Mouse (Mus musculus): ENCODE measurements at regions not wholly inside any gene's neighbourhood (a gene's known extent, or its start where the extent isn't known, plus 50 kb on each side); places are given as distances from the start of the nearest gene placed in this dataset.
"Not testable (repeated sequence)": the region's sequence is repeated elsewhere in the genome, so short reads cannot be mapped to it uniquely, and the experiment has no call there.

DNA sequence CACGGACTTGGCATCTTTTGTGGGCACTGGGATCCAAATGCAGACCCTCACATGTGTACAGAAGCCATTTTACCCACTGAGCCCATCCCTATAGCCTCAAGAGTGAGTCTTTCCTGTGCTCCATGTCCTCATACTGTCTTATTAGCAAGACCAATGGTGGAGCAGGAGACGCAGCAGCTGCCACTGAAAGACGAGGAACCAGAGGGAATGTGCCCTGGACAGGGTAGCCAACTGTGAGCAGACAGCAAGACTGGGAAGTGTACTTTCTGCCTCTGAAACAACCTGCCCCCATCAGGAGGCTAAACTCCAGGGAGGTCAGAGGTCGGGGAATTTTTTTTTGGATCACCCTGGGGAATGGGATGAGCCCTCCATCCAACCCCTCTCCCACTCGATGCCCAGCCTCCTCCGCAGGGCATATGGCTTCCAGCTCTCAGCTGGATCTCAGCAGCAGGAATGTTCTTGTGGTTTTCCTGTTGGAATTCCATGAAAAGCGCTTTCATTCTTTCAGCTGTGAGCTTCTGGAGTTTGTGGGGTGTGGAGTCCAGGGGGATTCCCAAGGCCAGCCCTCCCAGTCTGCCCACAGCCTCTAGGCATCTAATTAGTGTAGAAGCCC is 131.2 kb upstream of the Haao start:
- TF ChIP-seq POLR2A (IDR thresholded peaks at IDR 0.05; ENCODE audit: extremely low read depth, insufficient read depth, low read length) (no peak), CTCF (IDR thresholded peaks at IDR 0.05; ENCODE audit: extremely low read depth, insufficient read depth, low read length) (no peak)
- no peaks in the 10 kb centered on the region for H3K4me1 ChIP-seq (ENCODE audit: control insufficient read depth, insufficient read depth, low read length)
- H3K27ac ChIP-seq (ENCODE audit: insufficient read depth, low read length) = no peak overlapping the region
- no peak overlapping the region for H3K4me3 ChIP-seq (ENCODE audit: insufficient read depth, low read length)

GRCm38 (mm10) chr17:83977725-83978124 is 130.0 kb upstream of the Haao start:
- no peaks in the 10 kb centered on the region for H3K4me1 ChIP-seq (ENCODE audit: control insufficient read depth, insufficient read depth, low read length)
- no peak overlapping the region for H3K4me3 ChIP-seq (ENCODE audit: insufficient read depth, low read length)
- TF ChIP-seq POLR2A (IDR thresholded peaks at IDR 0.05; ENCODE audit: extremely low read depth, insufficient read depth, low read length) (no peak), CTCF (IDR thresholded peaks at IDR 0.05; ENCODE audit: extremely low read depth, insufficient read depth, low read length) (no peak)
- no peak overlapping the region for H3K27ac ChIP-seq (ENCODE audit: insufficient read depth, low read length)

DNA sequence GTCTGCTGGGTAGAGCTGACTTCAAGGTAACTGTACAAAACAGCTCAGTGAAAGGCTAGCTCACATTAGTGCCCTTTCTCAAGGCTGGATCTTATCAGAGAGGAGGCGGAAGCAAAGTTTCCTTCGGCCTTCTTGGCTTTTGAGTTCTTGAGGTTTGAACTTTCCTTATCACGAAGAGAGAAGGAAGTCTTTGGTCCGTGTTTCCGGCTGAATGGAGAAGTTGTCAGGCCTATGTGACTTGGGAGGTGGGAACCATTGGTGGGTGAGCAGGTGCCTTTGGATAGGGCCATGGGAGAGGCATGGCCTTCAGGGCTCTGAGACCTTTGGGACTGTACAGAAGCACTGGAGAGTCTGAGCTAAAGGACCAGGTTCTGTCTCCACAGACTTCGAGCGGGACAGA is 128.1 kb upstream of the Haao start:
- TF ChIP-seq CTCF (IDR thresholded peaks at IDR 0.05; ENCODE audit: extremely low read depth, insufficient read depth, low read length) (no peak), POLR2A (IDR thresholded peaks at IDR 0.05; ENCODE audit: extremely low read depth, insufficient read depth, low read length) (no peak)

GRCm38 (mm10) chr17:83973461-83974350 is 125.9 kb upstream of the Haao start:
- no peaks in the 10 kb centered on the region for H3K4me1 ChIP-seq (ENCODE audit: control insufficient read depth, insufficient read depth, low read length)
- H3K4me3 ChIP-seq (ENCODE audit: insufficient read depth, low read length) = no peak overlapping the region
- no peak overlapping the region for H3K27ac ChIP-seq (ENCODE audit: insufficient read depth, low read length)
- TF ChIP-seq CTCF (IDR thresholded peaks at IDR 0.05; ENCODE audit: extremely low read depth, insufficient read depth, low read length) (peak; percentile 54), POLR2A (IDR thresholded peaks at IDR 0.05; ENCODE audit: extremely low read depth, insufficient read depth, low read length) (no peak)

More for the DNA sequence above, 128.1 kb upstream of the Haao start:
- no peak overlapping the region for H3K27ac ChIP-seq (ENCODE audit: insufficient read depth, low read length)
- no peaks in the 10 kb centered on the region for H3K4me1 ChIP-seq (ENCODE audit: control insufficient read depth, insufficient read depth, low read length)
- no peak overlapping the region for H3K4me3 ChIP-seq (ENCODE audit: insufficient read depth, low read length)

GRCm38 (mm10) chr17:83972874-83973273 is 125.1 kb upstream of the Haao start:
- Histone ChIP-seq H3K27ac (ENCODE audit: insufficient read depth, low read length) (no peak overlapping the region), H3K4me1 (ENCODE audit: control insufficient read depth, insufficient read depth, low read length) (no peaks in the 10 kb centered on the region), H3K4me3 (ENCODE audit: insufficient read depth, low read length) (no peak overlapping the region)
- TF ChIP-seq CTCF (IDR thresholded peaks at IDR 0.05; ENCODE audit: extremely low read depth, insufficient read depth, low read length) (no peak), POLR2A (IDR thresholded peaks at IDR 0.05; ENCODE audit: extremely low read depth, insufficient read depth, low read length) (no peak)

DNA sequence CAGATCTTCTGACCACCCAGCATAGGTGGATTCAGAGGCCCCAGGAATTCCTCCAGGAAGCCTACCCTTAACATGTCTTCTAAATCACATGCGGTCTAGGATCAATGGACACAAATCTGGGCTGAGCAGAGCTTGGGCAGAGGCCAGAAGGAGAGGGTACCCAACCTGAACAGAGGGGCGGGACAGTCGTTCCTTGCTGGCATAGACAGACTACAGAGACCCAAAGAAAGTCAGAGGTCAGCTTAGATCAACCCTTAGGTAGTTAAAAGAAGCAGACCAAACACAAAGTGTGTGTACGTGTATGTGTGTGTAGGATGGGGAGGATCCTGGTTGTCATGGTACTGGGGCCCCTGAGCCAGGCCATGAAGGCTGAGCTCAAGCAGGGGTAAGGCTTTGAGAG is 124.7 kb upstream of the Haao start:
- Histone ChIP-seq H3K27ac (ENCODE audit: insufficient read depth, low read length) (no peak overlapping the region; the same call in 1 of the 2 replicates), H3K4me1 (ENCODE audit: control insufficient read depth, insufficient read depth, low read length) (no peaks in the 10 kb centered on the region), H3K4me3 (ENCODE audit: insufficient read depth, low read length) (no peak overlapping the region)
- TF ChIP-seq POLR2A (IDR thresholded peaks at IDR 0.05; ENCODE audit: extremely low read depth, insufficient read depth, low read length) = no peak
- no peak for TF ChIP-seq CTCF (IDR thresholded peaks at IDR 0.05; ENCODE audit: extremely low read depth, insufficient read depth, low read length)

DNA sequence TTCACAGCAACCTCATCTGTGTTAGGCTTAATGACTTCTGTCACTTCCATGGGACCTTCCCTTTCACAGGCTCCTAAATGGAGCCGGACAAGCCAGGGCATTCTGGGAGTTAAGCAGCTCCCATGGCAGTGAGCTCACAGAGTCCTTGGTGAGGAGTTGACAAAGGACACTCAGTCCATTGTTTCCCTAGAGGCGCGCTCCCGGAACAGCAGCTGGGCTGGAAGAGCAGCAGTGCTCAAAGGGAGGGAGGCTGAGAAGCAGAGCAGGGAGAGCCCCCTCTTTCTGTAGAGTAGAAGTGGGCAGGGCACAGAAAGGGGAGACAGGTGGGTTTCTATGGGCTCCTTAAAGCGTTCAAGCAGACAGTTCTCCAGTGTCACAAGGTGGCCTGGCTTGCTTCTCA is 124.3 kb upstream of the Haao start:
- H3K4me1 ChIP-seq (ENCODE audit: control insufficient read depth, insufficient read depth, low read length) = no peaks in the 10 kb centered on the region
- H3K4me3 ChIP-seq (ENCODE audit: insufficient read depth, low read length) = no peak overlapping the region
- no peak overlapping the region for H3K27ac ChIP-seq (ENCODE audit: insufficient read depth, low read length)
- TF ChIP-seq POLR2A (IDR thresholded peaks at IDR 0.05; ENCODE audit: extremely low read depth, insufficient read depth, low read length) (no peak), CTCF (IDR thresholded peaks at IDR 0.05; ENCODE audit: extremely low read depth, insufficient read depth, low read length) (no peak)

- H3K27ac ChIP-seq (ENCODE audit: insufficient read depth, low read length) = no peak overlapping the region
- no peaks in the 10 kb centered on the region for H3K4me1 ChIP-seq (ENCODE audit: control insufficient read depth, insufficient read depth, low read length)
- TF ChIP-seq POLR2A (IDR thresholded peaks at IDR 0.05; ENCODE audit: extremely low read depth, insufficient read depth, low read length) = no peak
- no peak for TF ChIP-seq CTCF (IDR thresholded peaks at IDR 0.05; ENCODE audit: extremely low read depth, insufficient read depth, low read length)
- no peak overlapping the region for H3K4me3 ChIP-seq (ENCODE audit: insufficient read depth, low read length)
Measured at GRCm38 (mm10) chr17:83969407-83969826, 121.7 kb upstream of the Haao start.

GRCm38 (mm10) chr17:83968124-83968523 is 120.4 kb upstream of the Haao start:
- H3K27ac ChIP-seq (ENCODE audit: insufficient read depth, low read length); H3K4me3 ChIP-seq (ENCODE audit: insufficient read depth, low read length); H3K4me1 ChIP-seq (ENCODE audit: control insufficient read depth, insufficient read depth, low read length): not testable (repeated sequence)

- H3K4me3 ChIP-seq (ENCODE audit: insufficient read depth, low read length) = no peak overlapping the region
- no peak for TF ChIP-seq CTCF (IDR thresholded peaks at IDR 0.05; ENCODE audit: extremely low read depth, insufficient read depth, low read length)
- no peak for TF ChIP-seq POLR2A (IDR thresholded peaks at IDR 0.05; ENCODE audit: extremely low read depth, insufficient read depth, low read length)
- H3K27ac ChIP-seq (ENCODE audit: insufficient read depth, low read length) = no peak overlapping the region
- H3K4me1 ChIP-seq (ENCODE audit: control insufficient read depth, insufficient read depth, low read length) = peaks cover 4% of the 10 kb centered on the region
Measured at GRCm38 (mm10) chr17:83967007-83967406, 119.2 kb upstream of the Haao start.

Measured in cortical plate, adult 2 months (tissue).